Mouse (Mus musculus) left cerebral cortex, postnatal 4 days (tissue): ENCODE data around the gene Rnf135. TPM values are rescaled to one million over a fixed set of nuclear protein-coding genes. Genes with fewer than 3 reads are reported as not detected.
"Not testable (repeated sequence)": the region's sequence is repeated elsewhere in the genome, so short reads cannot be mapped to it uniquely, and the experiment has no call there.

Experiments
- DNase-seq: peaks from one replicate; pipeline ENCODE4 v3.0.0-alpha.2; 2022
- intact Hi-C: fragments of 180-260 bp; cut with DNase I; formaldehyde crosslinking; loops from one replicate; pipeline ENCODE4 v1.15.1; 2025
- total RNA-seq, 2 experiments: library from RNA; stranded (reverse); gene quantifications; 2 replicates each; pipeline ENCODE4 v1.2.3; 2021

The Rnf135 gene
- total RNA-seq, 2 experiments from 2014 or later = 1.6 to 1.7 TPM

GRCm38 (mm10) chr11:80199773-80200172 lies 16.1 kb downstream of the Rnf135 start:
- intact Hi-C loops = no loop called here
- DNase-seq = no peak

GRCm38 (mm10) chr11:80200326-80200725 lies 16.7 kb downstream of the Rnf135 start:
- intact Hi-C loops = no loop called here
- no peak for DNase-seq

GRCm38 (mm10) chr11:80202296-80202695 lies 18.6 kb downstream of the Rnf135 start:
- no peak for DNase-seq

GRCm38 (mm10) chr11:80204037-80204436 lies 20.4 kb downstream of the Rnf135 start:
- intact Hi-C loops = no loop called here
- no peak for DNase-seq

More at GRCm38 (mm10) chr11:80202296-80202695, 18.6 kb downstream of the Rnf135 start:
- intact Hi-C loops = no loop called here

- no peak for DNase-seq
- intact Hi-C loops = no loop called here
Measured at GRCm38 (mm10) chr11:80204941-80205340, 21.3 kb downstream of the Rnf135 start.

- intact Hi-C loops = no loop called here
- no peak for DNase-seq
Measured at GRCm38 (mm10) chr11:80208465-80208859, 24.8 kb downstream of the Rnf135 start.

- intact Hi-C loops = no loop called here
- DNase-seq = peak; percentile 96
Measured at GRCm38 (mm10) chr11:80208860-80209800, 25.5 kb downstream of the Rnf135 start, which contains the start of gene Rhot1. Gene Rhot1 (plus strand): TSS chr11:80209019.

- intact Hi-C loops = loop anchor here (10.0 kb wide), 1 partner anchor 176 kb away; no protein-coding TSS in a partner anchor
- no peak for DNase-seq
Measured at GRCm38 (mm10) chr11:80210321-80210720, 26.7 kb downstream of the Rnf135 start.

- DNase-seq = no peak
- intact Hi-C loops = loop anchor here (10.0 kb wide), 1 partner anchor 177 kb away; no protein-coding TSS in a partner anchor
Measured at GRCm38 (mm10) chr11:80212282-80212681, 28.6 kb downstream of the Rnf135 start.

- intact Hi-C loops = loop anchor here (10.0 kb wide), 1 partner anchor 180 kb away; no protein-coding TSS in a partner anchor
- DNase-seq = no peak
Measured at GRCm38 (mm10) chr11:80215291-80215690, 31.6 kb downstream of the Rnf135 start.

GRCm38 (mm10) chr11:80218657-80219293 lies 35.1 kb downstream of the Rnf135 start:
- intact Hi-C loops = loop anchor here (10.0 kb wide), 1 partner anchor 184 kb away; no protein-coding TSS in a partner anchor
- no peak for DNase-seq

- intact Hi-C loops = not testable (repeated sequence)
Measured at GRCm38 (mm10) chr11:80230066-80230465, 46.4 kb downstream of the Rnf135 start.

GRCm38 (mm10) chr11:80237278-80237677 lies 53.6 kb downstream of the Rnf135 start:
- no peak for DNase-seq
- intact Hi-C loops = no loop called here

More at GRCm38 (mm10) chr11:80230066-80230465, 46.4 kb downstream of the Rnf135 start:
- not testable (repeated sequence) for DNase-seq

GRCm38 (mm10) chr11:80238306-80238705 lies 54.7 kb downstream of the Rnf135 start:
- DNase-seq = no peak
- intact Hi-C loops = no loop called here

- intact Hi-C loops = no loop called here
- DNase-seq = no peak
Measured at GRCm38 (mm10) chr11:80247026-80247425, 63.4 kb downstream of the Rnf135 start.

GRCm38 (mm10) chr11:80248531-80248930 lies 64.9 kb downstream of the Rnf135 start:
- no peak for DNase-seq
- intact Hi-C loops = no loop called here

Other genes with a start within 250 kb of the Rnf135 start
- 10 to 100 TPM; 35.0 to 47.8 TPM for gene Utp6, start 221.5 kb upstream of the Rnf135 start, total RNA-seq
- gene Suz12, start 190.7 kb upstream of the Rnf135 start, total RNA-seq = 10 to 100 TPM; 46.8 to 46.9 TPM
- gene Crlf3, start 102.9 kb upstream of the Rnf135 start, total RNA-seq = 10 to 100 TPM; 13.1 to 14.5 TPM
- 1 to 10 TPM; 8.0 to 8.9 TPM for gene Atad5, start 94.5 kb upstream of the Rnf135 start, total RNA-seq
- 10 to 100 TPM; 11.2 to 11.4 TPM for gene Tefm, start 41.7 kb upstream of the Rnf135 start, total RNA-seq
- gene Adap2, start 29.7 kb upstream of the Rnf135 start, total RNA-seq = 1 to 10 TPM; 3.0 to 5.0 TPM
- gene Rhot1, start 25.2 kb downstream of the Rnf135 start, total RNA-seq = 10 to 100 TPM; 64.9 to 65.2 TPM
- 1 to 10 TPM; 6.3 to 7.1 TPM for gene Rhbdl3, start 117.1 kb downstream of the Rnf135 start, total RNA-seq
- gene 5730455P16Rik, start 194.2 kb downstream of the Rnf135 start, total RNA-seq = 10 to 100 TPM; 41.1 to 45.2 TPM
- 100 to 1,000 TPM; 193 to 206 TPM for gene Zfp207, start 199.4 kb downstream of the Rnf135 start, total RNA-seq
- gene Psmd11, start 244.8 kb downstream of the Rnf135 start, total RNA-seq = 100 to 1,000 TPM; 117 to 120 TPM